Mouse (Mus musculus) megakaryocyte, embryonic 14.5 days (primary cell): ENCODE measurements around the gene Dock7.

ENCODE experiments used
- FLI1 ChIP-seq: IDR thresholded peaks from 2 replicates; pipeline ENCODE4 v1.6.1; 2012; ENCODE audit warnings: low read length, inconsistent platforms, mixed read lengths
- GATA1 ChIP-seq: IDR thresholded peaks from 3 replicates; pipeline ENCODE4 v1.6.1; 2012; ENCODE audit warnings: mixed read lengths, low read length, inconsistent platforms, borderline replicate concordance

DNA sequence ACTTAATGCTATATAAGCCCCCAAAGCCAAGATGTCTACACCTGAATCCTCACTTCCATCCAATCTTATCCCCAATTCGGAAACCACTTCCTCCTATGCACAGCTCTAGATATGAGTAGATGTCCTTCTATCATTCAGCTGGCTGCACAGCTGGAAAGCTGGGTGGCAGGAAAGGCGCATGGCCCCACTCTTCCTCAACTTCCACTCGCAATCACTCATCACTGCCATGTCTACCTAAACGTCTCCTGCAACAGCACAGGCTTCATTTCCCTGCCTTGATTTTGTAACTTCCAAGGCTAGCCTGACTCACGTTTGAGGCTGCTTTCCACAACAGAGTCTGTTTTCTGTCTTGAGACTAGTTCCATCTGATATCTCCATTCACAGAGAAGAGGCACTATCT, 1.7 kb downstream of the Dock7 start:
- no peak for TF ChIP-seq GATA1
- no peak for TF ChIP-seq FLI1
